Mouse (Mus musculus) forebrain, embryonic 11.5 days (tissue): ENCODE measurements around the gene Ift43. TPM values are rescaled to one million over a fixed set of nuclear protein-coding genes. Genes with fewer than 3 reads are reported as not detected.

Experiments
- ATAC-seq: fragments of 200-750 bp; cut with Nextera tagmentation; replicated peaks from 2 replicates; pipeline ENCODE4 v1.8.0; 2017; ENCODE audit warnings: moderate TSS enrichment; ENCODE audit not compliant: low FRiP score
- DNase-seq: peaks from one replicate; pipeline ENCODE4 v3.0.0-alpha.2; 2017; ENCODE audit warnings: low spot score
- H3K27ac ChIP-seq: fragments of 300-500 bp; sonication (generic); 2 replicates; pipeline ENCODE4 v1.5.1; 2014; ENCODE audit warnings: low read depth, low read length
- H3K27me3 ChIP-seq: fragments of 300-500 bp; sonication (generic); 2 replicates; pipeline ENCODE4 v1.6.1; 2014; ENCODE audit warnings: mild to moderate bottlenecking, low read length, mixed read lengths; ENCODE audit not compliant: control insufficient read depth, insufficient read depth
- H3K36me3 ChIP-seq: fragments of 300-500 bp; sonication (generic); 2 replicates; pipeline ENCODE4 v1.6.1; 2014; ENCODE audit warnings: mild to moderate bottlenecking, low read length, moderate library complexity, mixed read lengths; ENCODE audit not compliant: control insufficient read depth, insufficient read depth
- H3K4me1 ChIP-seq: fragments of 300-500 bp; sonication (generic); replicated peaks from 2 replicates; pipeline ENCODE4 v1.6.1; 2014; ENCODE audit warnings: low read length, mixed read lengths; ENCODE audit not compliant: control insufficient read depth, insufficient read depth
- H3K4me2 ChIP-seq: fragments of 300-500 bp; sonication (generic); 2 replicates; pipeline ENCODE4 v1.6.1; 2014; ENCODE audit warnings: low read depth, mild to moderate bottlenecking, low read length, moderate library complexity, mixed read lengths; ENCODE audit not compliant: severe bottlenecking
- H3K4me3 ChIP-seq: fragments of 300-500 bp; sonication (generic); 2 replicates; pipeline ENCODE4 v1.5.1; 2014; ENCODE audit warnings: low read depth, low read length
- H3K9ac ChIP-seq: fragments of 300-500 bp; sonication (generic); 2 replicates; pipeline ENCODE4 v1.6.1; 2014; ENCODE audit warnings: low read length
- H3K9me3 ChIP-seq: fragments of 300-500 bp; sonication (generic); 2 replicates; pipeline ENCODE4 v1.6.1; 2016; ENCODE audit warnings: low read length, mixed read lengths; ENCODE audit not compliant: control insufficient read depth
- WGBS: fragments of 180-500 bp; shearing (Covaris S2); extraction: QIAGEN DNeasy Blood & Tissue Kit; methylation state at CpG from one replicate; pipeline ENCODE4 v1.1.7; 2014; 5-methylcytosine and 5-hydroxymethylcytosine counted together
- polyA plus RNA-seq: library from polyadenylated mRNA; unstranded; fragments of >200 nt; fragmentation: Nextera tagmentation; extraction: Ambion mirVana; gene quantifications from 2 replicates; pipeline ENCODE4 v1.2.1, GENCODE M21; 2014

Ift43 gene
- polyA plus RNA-seq: 80.9 and 89.3 TPM in 2 replicates

DNA sequence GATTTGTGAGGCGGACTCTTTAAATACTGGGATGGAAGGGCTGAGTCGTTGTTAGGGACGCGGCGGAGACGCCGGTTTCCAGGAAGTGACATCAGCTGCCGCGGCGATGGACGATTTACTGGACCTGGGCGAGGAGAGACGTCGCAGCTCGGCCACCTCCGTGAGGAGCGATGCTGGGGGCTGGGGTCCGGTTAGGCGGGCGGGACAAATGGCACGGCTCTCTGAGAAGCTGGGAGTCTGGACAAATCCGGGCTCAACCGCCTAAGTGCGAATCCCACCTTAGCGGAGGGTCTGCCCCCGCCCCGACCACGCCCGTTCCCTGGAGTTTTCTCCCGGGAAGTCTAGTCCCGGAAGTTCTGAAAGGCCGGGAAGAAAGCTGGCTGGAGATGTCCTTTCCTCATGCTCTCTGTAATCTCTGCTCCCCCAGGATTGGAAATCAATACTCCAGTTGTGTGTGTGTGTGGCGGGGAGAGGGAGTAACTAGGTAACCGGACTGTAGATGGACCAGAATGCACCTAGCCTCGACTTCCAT, at the start of gene Ift43:
Gene Ift43, plus strand, starts transcription at position 61 of the 532 bp plus-strand sequence.
- Histone ChIP-seq H3K36me3 (no peaks in the 10 kb centered on the region), H3K27me3 (peaks cover under 1% of the 10 kb centered on the region), H3K9me3 (no peaks in the 10 kb centered on the region), H3K4me3 (peak within 1 kb of the TSS; percentile 62), H3K27ac (no peak within 1 kb of the TSS), H3K4me1 (peaks cover 9% of the 10 kb centered on the region; the same call in 1 of the 2 replicates), H3K4me2 (peak within 1 kb of the TSS; percentile 73), H3K9ac (peak within 1 kb of the TSS; percentile 46)
- DNase-seq (peak; percentile 91), ATAC-seq (peak; percentile 69)
- under 1% methylated on average over 35 of the region's 35 CpGs for WGBS

DNA sequence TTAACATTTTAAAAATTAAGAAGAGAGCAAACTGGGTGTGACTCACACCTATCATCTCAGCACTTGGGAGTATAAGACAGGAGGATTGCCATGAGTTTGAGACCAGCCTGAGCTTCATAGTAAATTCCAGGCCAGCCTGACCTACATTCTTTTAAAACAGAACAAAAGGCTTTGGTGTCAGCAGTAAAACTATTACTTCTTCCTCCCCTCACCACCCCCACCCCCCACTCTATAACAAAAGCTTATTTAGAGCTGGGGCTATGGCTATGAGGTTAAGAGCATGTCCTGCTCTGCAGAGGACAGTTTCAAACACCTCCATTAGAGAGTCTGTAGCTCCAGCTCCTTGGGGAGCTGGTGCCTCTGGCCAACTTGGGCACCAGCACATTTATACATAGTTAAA, 46.8 kb upstream of the Ift43 start:
- H3K36me3 ChIP-seq: no peaks in the 10 kb centered on the region
- no peaks in the 10 kb centered on the region for H3K9me3 ChIP-seq
- H3K4me1 ChIP-seq: 0 out of 2 replicates have a peak, but pooled peaks cover 2% of the 10 kb centered on the region
- no peak overlapping the region for H3K27ac ChIP-seq
- no peak for ATAC-seq
- no peak overlapping the region for H3K4me3 ChIP-seq
- no peak for DNase-seq
- H3K27me3 ChIP-seq: no peaks in the 10 kb centered on the region
- H3K4me2 ChIP-seq: no peak overlapping the region
- no peak overlapping the region for H3K9ac ChIP-seq

DNA sequence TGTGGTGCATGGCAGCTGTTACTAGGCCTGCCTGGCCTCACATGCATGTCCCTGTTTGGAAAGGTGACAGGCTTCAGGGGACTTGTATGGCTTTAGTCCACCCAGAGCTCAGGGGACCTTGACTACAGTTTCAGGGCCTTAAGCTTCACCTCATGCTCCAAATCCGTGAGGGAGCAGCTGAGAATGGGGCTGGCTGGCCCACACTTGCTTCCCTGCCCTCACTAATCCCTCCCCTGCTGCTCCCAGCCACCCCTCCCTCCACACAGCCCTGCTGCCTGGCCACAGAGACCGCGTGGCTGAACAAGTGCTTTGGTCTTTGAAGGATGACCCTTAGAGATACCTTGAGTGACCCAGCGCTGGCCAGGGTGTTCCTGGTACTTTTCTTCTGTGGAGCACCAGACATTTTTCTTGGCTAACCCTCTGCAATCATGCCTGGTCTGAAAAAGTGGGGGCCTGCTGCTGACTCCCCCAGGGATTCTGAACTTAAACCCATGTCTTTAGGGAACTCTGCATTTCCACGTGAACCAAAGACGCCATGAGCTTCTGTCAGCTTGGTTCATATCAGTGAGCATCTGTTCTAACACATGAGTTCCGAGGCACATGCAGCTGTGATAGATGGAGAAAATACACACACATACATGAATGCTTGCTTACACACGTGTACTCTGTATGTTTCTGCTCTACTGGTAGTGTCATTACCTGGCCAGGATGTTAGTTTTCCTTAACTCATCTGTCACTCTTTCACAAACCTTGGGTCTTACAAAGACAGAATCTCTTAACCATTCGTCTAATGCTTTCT, 45.8 kb upstream of the Ift43 start:
- 43% methylated on average over 9 of the region's 9 CpGs for WGBS

DNA sequence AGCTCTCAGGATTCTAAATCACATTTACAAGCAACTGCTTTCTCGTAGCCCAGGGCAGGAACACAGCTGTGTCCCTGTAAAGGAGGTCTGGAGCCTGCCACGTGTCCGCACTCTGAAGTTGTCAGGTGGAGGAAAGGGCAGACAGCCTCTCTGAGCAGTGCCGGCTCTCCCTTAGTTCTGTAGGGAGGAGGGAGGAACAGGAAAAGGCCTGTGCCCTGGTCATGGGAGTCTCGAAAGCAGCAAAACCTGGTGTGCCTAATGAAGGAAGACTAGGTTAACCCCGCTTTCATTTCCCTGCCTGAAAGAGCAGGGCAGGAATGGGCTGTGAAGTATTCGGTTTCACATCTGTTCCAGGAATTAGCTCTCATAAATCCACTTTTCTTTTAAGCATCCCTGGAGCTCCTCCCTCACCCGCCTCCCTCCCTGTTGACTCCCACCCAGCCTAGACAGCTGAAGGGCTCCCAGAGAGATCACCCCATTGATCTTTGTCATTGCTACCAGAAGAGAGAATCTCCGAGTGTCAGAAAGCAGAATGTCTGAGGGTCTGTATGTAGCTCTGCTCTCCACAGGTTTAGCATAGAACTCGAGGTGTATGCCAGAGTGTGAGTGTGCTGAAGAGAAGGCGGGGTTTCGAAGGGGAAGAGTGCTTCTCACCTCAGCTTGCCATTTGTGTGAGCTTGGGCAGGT, 45.0 kb upstream of the Ift43 start:
- no peak for DNase-seq
- Histone ChIP-seq H3K27ac (no peak overlapping the region), H3K9ac (no peak overlapping the region), H3K4me3 (no peak overlapping the region), H3K9me3 (no peaks in the 10 kb centered on the region), H3K27me3 (no peaks in the 10 kb centered on the region), H3K36me3 (no peaks in the 10 kb centered on the region), H3K4me2 (no peak overlapping the region), H3K4me1 (0 out of 2 replicates have a peak, but pooled peaks cover 2% of the 10 kb centered on the region)
- no peak for ATAC-seq
- 29% methylated on average over 12 of the region's 12 CpGs for WGBS

More for the DNA sequence above, 45.8 kb upstream of the Ift43 start:
- H3K9ac ChIP-seq: 0 out of 2 replicates have a peak overlapping the region, but pooled peaks have one; percentile 6
- H3K9me3 ChIP-seq: no peaks in the 10 kb centered on the region
- no peaks in the 10 kb centered on the region for H3K36me3 ChIP-seq
- no peak overlapping the region for H3K4me2 ChIP-seq
- H3K4me1 ChIP-seq: 0 out of 2 replicates have a peak, but pooled peaks cover 2% of the 10 kb centered on the region
- no peak overlapping the region for H3K27ac ChIP-seq
- no peak for ATAC-seq
- DNase-seq: no peak
- H3K4me3 ChIP-seq: no peak overlapping the region
- H3K27me3 ChIP-seq: no peaks in the 10 kb centered on the region

DNA sequence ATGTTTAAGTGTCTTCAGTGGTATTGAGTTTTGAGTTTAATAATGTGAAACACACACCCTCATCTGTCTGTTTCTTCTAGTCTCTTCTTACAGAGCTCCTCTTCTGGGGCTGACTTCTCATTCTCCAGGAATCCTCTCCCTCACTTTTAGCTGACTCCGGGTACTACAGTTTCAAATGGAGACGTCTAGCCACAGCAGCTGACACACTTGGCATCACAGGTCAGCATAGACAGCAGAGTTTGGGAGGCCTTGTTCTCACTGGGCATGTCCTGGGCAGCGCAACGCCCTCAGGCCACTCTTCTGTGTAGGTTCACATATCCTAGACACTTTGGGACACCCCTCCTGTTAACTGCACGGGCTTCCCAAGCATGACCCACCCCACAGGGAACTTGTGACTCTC, 43.3 kb upstream of the Ift43 start:
- no peak for DNase-seq
- no peaks in the 10 kb centered on the region for H3K27me3 ChIP-seq
- 0 out of 2 replicates have a peak, but pooled peaks cover 2% of the 10 kb centered on the region for H3K4me1 ChIP-seq
- no peak overlapping the region for H3K27ac ChIP-seq
- H3K36me3 ChIP-seq: no peaks in the 10 kb centered on the region
- no peak overlapping the region for H3K4me2 ChIP-seq
- no peak for ATAC-seq
- H3K9me3 ChIP-seq: no peaks in the 10 kb centered on the region
- no peak overlapping the region for H3K4me3 ChIP-seq
- H3K9ac ChIP-seq: no peak overlapping the region
- WGBS: 81% methylated on average over 5 of the region's 5 CpGs

DNA sequence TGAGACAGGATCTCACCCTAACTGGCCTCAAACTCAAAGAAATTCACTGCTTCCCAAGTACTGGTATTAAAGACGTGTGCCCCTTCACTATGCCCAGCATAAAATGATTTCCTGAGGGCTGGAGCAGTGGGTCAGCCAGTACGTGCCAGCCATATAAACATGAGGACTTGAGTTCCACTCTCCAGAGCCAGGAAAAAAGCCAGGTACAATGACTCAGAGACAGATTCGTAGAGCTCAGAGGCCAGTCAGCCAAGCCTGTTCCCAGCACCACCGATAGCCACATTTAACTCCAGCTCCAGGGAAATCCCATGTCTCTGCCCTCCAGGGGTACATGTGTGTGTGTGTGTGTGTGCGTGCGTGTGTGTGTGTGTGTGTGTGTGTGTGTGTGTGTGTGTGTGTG, 42.6 kb upstream of the Ift43 start:
- no peak overlapping the region for H3K4me3 ChIP-seq
- H3K4me2 ChIP-seq: no peak overlapping the region
- ATAC-seq (no peak), DNase-seq (no peak)
- 89% methylated on average over 6 of the region's 6 CpGs for WGBS
- H3K27ac ChIP-seq: no peak overlapping the region
- no peak overlapping the region for H3K9ac ChIP-seq
- 0 out of 2 replicates have a peak, but pooled peaks cover 2% of the 10 kb centered on the region for H3K4me1 ChIP-seq
- no peaks in the 10 kb centered on the region for H3K9me3 ChIP-seq
- no peaks in the 10 kb centered on the region for H3K27me3 ChIP-seq
- no peaks in the 10 kb centered on the region for H3K36me3 ChIP-seq

DNA sequence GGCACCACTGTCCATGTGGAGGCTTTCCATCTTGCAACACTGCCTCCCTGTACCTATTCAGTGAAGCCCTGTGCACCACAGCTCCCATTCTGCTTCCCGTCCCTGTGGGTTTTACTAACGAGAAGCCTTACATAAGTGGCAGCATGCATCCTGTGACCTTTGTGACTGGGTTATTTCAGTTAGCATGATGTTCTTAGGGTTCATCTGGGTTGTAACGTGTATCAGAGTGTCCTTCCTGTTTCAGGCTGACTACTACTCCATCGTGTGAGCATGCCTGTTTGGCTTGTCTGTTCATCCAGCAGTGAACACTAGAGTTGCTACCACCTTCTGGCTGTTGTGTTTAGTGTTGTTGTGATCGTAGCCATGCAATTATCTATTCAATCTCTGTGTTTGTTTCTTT, 36.2 kb upstream of the Ift43 start:
- H3K9me3 ChIP-seq: no peaks in the 10 kb centered on the region
- no peaks in the 10 kb centered on the region for H3K27me3 ChIP-seq
- DNase-seq (no peak), ATAC-seq (no peak)
- no peak overlapping the region for H3K4me2 ChIP-seq
- H3K36me3 ChIP-seq: no peaks in the 10 kb centered on the region
- WGBS: 80% methylated on average over 5 of the region's 5 CpGs
- H3K4me1 ChIP-seq: no peaks in the 10 kb centered on the region
- H3K4me3 ChIP-seq: no peak overlapping the region
- no peak overlapping the region for H3K27ac ChIP-seq
- H3K9ac ChIP-seq: no peak overlapping the region

DNA sequence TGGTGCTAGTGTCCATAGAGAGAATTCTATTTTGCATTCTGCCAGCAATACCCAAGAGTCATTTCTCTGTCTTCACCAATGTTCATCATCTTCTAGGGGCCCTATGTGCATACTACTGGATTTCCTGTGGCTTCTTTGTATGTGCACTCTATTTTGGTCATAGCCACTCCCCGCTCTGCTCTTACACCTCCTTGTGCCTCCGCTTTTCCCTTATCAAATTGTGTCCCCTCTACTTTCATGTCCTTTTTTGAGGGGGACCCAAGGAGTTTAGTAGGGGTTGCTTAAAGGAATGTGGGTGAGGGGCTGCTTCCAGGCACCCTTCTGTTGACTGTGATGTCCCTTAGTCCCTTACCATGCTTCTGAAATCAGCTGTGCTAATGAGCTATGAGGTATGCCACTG, 35.6 kb upstream of the Ift43 start:
- DNase-seq: no peak
- Histone ChIP-seq H3K4me1 (no peaks in the 10 kb centered on the region), H3K4me3 (no peak overlapping the region), H3K27ac (no peak overlapping the region), H3K4me2 (no peak overlapping the region), H3K27me3 (no peaks in the 10 kb centered on the region), H3K36me3 (no peaks in the 10 kb centered on the region), H3K9me3 (no peaks in the 10 kb centered on the region), H3K9ac (no peak overlapping the region)
- WGBS: 97% methylated on average over 2 of the region's 2 CpGs
- ATAC-seq: no peak
